Mouse (Mus musculus): ENCODE measurements around the gene Abcg4.
A peak's percentile ranks its signal among the peaks of the same experiment; 100 is the strongest.

Abcg4 gene

DNA sequence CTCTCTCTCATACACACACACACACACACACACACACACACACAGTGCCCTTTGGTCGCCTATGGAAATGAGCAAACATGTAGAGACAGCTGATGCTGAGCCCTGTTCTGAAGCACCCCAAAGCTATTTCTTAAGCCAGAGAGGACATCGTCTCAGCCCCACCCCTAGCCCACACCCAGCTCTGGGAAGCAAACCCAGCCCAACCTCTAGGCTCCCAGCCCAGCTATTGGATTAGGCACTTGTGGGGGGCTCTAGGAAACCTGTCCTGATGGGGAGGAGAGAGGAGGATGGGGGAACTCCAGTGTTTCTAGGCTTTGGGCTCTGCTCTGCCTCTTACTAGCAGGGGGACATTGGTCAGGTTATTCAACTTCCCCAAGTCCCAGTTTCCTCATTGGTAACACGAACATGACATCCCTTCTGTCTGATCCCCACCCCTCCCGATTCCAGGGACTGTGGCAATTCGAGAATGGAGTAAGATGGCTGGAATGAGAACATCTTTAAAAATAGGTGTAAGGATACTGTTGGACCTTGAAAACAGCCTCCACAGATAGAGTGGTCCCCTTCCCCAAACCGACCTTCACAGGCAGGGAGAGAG, 2.1 kb downstream of the Abcg4 start:
- DNase-seq (ENCODE audit: low read depth) = no peak

DNA sequence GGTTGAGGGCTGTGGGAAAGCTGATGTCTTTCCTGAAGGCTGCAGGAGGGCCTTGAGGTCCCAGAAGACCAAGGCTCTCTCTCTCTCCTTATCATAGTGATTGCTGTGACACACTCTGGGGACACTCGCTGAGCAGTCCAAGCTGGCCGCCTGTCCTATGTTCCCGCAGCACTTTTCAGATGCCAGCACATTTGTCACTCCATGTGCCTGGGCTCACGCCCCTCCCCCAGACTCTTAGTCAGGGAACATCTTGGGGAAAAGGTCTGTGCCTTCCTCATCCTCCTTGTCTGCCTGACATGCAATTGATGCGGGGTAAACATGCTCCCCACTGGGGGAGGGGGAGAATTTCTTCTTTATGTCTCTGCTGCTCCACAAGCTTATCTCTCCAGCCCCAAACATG, 5.2 kb downstream of the Abcg4 start:
- no peak for DNase-seq (ENCODE audit: low read depth)

DNA sequence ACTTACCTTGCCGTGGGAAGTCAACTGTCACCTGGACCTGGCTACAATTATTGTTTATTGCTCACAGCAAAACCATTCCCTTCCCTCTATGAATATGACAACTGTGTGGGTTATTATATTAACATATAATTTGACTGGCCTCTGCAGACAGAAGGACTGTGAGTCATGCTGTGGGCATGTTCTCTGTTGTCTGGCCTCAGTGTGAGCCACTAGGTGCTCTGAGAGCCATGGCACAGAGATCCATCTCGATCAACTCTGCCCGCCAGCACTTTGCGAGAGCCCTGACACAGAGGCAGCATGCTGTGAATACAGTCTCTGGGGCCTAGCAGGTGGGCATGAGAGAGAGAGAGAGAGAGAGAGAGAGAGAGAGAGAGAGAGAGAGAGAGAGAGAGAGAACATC, 18.4 kb downstream of the Abcg4 start:
- no peak for DNase-seq (ENCODE audit: low read depth)

DNA sequence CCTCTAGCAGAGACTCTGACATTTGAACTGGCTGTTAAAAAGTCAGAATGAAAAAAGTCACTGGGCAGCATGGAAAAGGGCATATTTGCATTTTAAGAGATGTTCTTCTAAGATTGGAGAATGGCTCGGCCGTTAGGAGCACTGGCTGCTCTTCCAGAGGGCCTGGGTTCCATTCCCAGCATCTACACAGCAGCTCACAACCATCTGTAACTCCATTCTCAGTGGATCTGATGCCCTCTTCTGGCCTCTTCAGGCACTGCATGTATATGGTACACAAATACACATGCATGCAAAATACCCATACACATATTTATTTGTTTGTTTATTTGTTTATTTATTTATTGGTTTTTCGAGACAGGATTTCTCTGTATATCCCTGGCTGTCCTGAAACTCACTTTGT, 19.3 kb downstream of the Abcg4 start:
- peak; percentile 80 for DNase-seq (ENCODE audit: low read depth)

DNA sequence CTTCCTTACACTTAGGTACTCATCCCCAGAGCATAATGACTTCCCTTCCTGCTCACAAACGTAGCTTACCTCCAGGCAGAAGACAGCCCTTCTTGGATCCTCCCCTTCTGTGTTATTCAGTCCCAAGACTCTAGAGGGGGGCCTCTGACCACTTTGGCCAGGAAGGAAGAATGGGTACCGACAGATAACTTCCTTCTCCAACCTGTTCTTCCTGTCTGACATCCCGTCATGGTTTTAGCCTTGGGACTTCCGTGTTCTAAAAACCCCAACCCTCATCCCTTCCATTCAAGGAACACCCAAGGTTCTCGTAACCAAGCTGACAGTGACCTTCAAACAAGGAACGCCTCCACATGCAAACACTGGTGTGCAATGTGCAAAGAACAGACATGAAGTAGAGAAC, 20.0 kb downstream of the Abcg4 start, which contains the start of gene Nlrx1:
Gene Nlrx1, minus strand, starts transcription at position 168 of the 400 bp plus-strand sequence.
- DNase-seq (ENCODE audit: low read depth) = no peak

DNA sequence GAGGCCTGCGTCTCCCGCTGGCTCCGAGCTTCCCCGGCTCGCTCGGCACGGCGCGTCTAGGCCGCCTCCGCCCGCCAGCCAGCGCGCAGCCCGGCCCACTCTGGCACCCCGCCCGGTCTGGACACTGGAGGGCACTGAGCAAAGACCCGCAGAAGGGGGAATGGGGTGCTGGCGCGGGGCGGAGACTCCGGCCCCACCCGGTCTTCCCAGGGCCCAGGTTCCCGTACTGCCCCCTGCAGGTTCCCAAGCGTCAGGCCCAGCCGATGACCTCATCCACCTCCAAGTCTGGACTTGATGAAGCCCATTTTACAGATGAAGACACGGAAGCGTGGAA, 20.4 kb downstream of the Abcg4 start:
- DNase-seq (ENCODE audit: low read depth) = peak; percentile 92

DNA sequence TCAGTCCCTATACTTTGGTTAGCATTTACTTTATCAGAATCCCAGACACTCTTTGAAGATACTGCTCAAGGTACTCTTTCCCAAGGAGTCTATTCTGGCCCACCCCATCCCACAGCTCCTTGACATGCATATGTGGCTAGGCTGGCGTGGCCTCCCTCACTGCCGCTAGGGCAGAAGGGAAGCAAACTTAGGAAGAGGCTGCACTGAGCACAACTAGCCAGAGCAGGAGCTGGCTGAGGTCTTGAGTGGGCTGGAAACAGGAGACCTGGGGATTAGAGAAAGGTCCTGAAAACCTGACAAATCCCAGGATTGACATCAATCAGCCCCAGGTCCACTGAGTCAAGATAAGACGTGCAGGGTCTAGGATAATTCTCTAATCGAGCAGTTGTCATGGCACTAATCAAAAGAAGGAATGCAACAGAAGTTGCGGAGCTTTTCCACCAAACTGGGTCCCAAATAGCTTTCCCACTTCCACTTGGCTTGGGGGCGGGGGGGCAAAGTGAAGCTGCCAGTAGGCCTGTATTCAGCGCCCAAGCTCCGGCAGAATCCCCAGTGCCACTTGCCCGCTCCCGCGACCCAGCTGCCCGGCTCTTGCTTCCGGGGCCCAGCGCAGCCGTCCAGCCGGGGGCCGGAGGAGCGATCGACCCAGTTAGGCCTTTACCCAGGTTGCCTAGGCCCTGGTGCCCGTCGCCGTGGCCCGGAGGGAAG, 20.9 kb downstream of the Abcg4 start:
- no peak for DNase-seq (ENCODE audit: low read depth)

DNA sequence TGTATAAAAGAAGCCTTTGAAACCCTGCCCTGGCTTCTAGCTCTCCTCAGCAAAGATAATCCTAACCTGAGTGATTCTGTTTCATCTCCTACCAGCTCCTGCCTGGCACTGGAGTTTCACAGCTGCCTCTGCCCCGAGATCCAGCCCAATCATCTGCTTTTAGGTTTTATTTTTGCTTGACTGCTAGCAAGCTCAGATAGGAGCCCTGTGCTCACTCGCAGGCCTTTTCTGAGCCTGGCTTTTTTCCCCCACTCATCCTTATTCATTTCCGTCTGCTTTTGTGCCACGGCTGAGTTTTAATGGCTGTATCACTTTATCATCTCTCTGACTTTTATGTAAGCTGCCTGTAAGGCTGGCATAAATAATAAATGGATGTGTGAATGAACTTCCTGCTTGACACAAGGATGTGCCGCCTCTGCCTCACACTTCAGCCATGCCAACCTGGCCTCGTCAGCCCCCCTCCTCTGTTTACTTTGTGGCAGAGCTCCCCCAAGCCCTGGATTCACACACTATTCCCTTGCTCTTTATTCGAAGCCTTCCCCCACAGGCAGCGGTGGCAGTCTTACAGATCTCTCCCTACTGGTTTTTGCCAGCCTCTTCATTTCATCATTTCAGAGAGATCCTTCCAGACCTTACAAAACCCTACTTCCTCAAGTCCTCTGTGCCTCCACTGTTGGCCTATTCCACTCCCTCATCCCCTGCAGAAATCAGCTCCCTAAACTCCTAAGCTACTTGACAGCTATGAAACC, 21.8 kb downstream of the Abcg4 start:
- DNase-seq (ENCODE audit: low read depth) = no peak

DNA sequence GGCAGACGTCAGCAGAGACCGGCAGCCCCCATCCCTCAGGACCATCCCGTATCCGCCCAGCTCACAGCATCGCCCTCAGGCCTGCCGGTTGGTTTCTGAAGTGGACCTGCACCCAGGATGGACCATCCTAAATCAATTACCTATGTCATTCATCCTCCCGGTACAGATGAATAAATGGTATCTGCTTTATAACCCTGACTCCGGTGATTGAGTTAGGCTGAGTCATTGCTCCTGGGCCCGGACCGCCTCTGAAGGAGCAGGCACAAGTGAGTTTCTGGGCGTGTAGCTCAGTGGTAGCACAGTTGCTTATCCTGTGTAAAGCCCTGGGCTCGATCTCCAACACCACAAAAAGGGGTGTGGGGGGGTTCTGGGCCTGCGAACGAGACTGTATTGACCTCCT, 27.0 kb downstream of the Abcg4 start:
- DNase-seq (ENCODE audit: low read depth) = no peak

DNA sequence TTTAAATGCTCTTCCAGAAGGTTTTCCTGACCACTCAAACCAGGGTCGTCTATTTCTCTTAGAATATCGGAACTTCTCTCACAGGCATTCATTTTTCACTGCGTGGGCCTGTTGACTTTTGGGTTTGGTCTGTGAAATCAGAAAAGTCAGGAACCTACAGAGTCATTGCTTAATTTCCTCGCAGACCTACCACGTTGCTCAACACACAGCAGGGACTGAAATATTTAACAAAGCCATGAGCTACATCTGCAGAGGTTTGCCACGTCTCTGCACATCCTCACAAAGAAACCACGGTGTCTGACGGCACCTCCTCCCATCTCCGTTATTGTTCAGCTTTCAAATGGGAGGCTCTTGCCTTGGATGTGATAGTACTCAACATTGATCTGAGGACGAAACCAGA, 29.4 kb downstream of the Abcg4 start:
- DNase-seq (ENCODE audit: low read depth) = no peak

DNA sequence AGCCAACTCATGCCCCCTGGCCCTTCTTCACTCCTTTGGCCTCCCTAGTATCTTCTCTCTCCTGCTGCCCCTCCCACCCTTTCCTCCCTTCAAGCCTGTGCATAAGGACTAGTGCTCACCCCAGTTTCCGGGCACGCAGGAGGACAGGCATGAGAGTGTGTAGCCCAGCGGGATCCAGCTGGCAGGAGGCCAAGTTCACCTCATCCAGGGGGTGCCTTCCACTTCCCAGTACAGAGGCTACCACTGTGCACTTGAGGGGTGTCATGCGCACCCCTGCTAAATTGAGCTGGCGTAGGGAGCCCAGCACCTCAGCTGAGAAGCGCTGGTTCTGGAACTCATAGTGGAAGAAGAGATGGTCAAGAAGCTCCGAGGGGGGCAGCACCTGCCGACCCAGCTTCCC, 32.2 kb downstream of the Abcg4 start:
- no peak for DNase-seq (ENCODE audit: low read depth)

DNA sequence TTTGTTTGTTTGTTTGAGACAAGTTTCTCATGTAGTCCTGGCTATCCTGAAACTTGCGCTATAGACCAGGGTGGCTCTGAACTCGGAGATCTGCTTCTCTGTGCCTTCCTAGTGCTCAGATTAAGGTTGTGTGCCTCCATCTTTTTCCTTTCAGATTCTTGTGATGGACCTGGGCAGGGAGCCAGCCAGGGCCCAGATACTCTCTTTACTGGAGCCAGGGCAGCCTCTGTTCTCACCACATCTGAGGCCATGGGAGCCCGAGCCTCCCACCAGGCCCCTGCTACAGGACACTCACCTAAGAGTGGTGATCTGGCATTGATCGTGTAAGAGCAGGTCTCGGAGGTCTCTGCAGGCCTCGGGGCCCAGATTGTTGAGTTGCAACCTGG, 33.3 kb downstream of the Abcg4 start:
- DNase-seq (ENCODE audit: low read depth) = no peak

DNA sequence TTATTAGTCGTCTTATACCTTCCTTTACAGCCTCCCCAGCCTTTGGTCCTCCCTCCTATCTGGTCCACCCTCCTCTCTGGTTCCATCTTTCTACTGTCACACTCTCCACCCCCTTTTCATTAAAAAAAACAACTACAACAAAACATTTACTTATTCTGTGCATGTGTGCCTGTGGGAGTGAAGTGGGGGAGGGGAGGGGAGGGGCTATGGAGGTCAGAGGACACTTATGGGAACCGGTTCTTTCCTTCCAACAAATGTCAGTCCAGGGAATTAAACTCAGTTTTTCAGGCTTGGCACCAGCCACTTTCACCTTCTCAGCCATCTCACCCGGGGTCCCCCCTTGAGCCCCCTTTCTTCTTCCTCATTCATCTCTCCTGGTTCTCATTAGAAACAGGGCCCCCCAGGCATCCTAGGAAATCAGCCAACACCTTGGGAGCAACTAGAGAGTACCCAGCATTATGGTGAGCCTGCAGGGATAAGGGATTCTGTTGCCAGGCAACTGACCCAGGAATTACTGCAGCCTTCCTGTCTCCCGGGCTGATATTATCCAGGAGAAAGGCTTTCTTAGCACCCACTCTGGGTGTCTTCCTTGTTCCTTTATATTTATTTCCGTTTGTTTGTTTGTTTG, 33.8 kb downstream of the Abcg4 start:
- no peak for DNase-seq (ENCODE audit: low read depth)

DNA sequence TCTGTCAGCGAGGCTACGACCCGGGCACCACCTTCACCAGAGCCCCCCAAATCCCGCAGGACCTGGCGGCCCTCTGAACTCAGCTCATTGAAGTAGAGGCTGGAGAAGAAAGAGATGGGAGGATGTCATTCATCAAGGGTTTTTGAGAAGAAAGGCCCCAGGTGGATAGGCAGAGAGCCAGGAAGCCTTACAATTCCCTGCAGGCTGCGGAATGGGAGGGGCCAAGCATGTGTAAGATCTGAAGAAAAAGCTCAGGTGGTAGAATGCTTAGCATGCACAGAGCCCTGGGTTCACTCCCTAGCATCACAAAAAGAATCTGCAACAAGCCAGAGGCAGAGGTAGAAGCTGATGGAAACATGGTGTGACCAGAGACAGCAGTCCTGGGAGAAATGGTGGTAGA, 35.0 kb downstream of the Abcg4 start:
- no peak for DNase-seq (ENCODE audit: low read depth)

DNA sequence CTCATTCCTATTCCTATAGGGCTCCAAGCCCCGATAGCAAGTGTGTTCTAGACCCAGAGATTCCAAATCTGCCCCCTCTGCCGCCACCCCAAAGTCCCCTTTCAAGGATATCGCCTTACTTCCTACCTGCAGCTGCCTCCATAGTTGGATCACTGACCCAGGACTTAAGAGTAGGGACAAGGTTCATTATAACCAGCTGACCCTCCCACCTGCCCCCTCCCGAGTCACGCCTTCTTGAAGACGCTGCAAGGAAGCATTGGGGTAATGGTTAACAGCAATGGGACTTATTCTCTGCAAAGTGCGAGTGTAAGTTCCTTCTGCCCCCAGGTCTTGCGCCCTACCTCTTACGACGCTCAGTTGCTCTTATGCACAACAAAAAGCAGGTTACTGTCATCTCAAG, 37.1 kb downstream of the Abcg4 start, which contains the start of gene Pdzd3:
Gene Pdzd3, minus strand, starts transcription at position 158 of the 400 bp plus-strand sequence.
- DNase-seq (ENCODE audit: low read depth) = no peak

DNA sequence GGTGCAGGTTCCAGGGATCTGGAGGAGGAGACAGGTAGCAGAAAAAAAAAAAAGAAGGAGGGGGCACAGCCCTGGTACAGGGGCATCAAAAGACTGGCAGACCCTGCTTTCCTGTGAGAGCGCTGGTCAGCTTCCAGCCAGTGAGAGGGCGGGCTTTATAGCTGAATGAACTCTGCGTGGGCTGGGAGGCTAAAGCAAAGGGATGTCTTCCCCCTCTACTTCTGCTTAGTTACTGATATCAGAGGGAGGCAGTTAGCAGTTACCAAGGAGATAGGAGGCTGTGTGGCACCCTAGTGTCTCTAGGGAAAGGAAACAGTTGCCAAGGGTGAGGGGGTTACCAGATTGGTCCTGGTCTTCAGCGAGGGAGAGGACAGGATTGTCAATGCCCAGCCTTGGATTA, 38.0 kb downstream of the Abcg4 start:
- no peak for DNase-seq (ENCODE audit: low read depth)

DNA sequence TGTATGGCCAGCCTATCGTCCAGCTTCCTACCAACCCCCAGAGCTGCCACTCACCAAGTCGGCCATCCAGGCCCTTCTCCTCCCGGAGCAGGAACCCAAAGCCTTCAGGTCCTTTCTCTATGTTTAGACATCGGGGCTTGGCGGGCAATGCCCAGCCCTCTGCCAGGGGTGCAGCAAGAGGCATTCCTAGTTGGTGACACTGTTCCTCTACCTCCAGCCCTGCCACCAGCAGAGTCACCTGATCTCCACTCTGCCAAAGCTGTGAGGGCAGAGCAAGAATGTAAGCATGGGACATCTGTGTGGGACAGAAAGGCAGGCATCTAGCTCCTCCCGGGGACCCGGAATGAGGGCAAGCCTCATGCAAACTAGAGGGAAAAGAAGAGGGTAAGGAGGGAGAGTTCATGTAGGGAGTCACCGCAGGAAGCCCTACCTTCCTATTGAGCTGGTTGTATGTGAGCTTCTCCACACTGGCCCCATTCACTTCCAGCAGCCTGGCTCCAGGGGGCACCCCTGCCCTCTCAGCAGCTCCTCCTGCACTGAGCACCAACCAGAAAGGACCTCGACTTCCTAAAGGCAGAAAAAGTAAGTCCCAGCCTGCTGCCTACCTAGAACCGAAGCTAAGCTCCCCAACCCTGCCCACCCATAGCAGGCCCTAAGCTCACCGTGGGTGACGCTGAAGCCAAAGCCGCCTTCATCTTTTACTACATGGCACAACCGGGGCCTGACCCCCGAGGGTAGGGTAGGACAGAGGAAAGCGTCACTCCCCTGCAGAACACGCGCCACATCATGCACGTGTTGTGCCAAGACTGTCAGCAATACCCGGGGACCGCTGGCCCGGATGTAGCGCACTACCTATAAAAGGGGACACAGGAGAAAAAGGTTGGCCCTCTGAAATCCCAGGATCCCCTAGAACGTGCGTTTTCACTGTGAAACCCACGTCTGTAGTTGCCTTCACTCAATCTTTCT, 39.0 kb downstream of the Abcg4 start:
- DNase-seq (ENCODE audit: low read depth) = peak; percentile 64

DNA sequence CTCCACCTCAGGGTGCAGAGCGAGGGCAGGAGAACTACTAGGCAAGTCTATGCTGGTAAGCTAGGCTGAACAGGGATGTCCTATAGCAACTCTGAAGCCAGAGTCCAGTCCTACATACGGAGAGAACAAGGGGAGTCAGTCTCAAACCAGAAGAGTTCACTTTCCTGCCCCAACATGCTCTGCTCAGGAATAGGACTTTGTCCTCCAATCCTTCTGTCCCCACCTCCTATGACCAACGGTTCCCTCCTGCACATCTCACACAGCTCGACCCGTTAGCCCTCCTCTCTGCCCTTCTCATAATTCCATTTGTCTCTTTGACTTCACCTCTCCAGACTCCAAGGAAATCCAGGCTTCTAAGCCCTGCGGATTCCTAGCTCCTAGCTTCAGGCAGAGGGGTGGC, 40.5 kb downstream of the Abcg4 start:
- no peak for DNase-seq (ENCODE audit: low read depth)

DNA sequence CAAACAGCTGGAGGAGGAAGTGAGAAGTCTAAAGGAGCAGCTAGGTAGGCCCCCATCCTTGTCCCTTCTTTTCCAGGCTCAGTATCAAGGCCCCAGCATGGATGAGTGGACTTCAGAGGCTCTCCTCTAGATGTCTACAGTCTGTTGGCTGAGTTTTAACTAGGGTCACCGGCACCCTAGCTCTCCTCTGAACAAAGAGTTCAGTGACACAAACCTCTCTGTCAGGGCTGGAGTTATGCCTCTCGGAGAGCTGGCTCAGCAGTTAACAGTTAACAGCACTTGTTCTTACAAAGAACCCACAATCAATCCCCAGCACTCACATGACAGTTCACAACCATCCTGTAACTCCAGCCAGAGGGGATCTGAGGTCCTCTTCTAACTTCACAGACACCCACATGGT, 44.8 kb downstream of the Abcg4 start:
- no peak for DNase-seq (ENCODE audit: low read depth)

DNA sequence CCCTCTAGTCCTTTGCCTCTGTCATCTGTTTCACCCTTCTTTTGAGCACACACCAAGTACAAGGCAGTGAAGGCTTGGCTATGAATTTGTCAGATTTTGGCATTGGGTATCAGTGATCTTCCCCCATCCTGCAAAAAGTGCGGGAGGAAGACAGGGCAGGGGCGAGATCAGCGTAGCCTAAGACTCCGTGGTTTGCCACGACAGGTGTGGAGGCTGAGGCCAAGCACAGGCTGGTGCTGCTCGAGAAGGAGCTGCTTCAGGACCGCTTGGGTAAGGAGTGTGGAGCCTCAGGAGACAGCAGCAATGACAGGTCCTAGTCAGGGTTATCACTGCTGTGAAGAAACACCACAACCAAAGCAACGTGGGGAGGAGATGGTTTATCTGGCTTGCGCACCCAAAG, 47.0 kb downstream of the Abcg4 start:
- DNase-seq (ENCODE audit: low read depth) = no peak

DNA sequence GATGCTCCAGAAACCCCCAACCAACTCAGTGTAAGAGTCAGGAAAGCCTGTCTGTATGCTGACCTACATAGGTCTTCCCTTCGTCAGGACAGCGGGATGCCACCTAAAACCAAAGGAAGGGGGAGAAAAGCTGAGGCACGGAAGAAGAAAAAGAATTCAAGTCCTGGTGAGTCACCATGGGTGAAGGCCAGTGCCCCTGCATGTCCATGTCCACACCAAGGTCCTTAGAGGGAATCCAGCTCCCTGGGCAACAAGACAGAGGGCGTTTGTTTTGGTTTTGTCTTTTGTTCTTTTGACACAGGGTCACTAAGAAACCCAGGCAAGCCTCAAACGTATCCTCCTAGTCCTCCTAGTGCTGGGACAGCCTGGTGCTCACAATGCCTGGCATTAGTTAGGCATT, 47.5 kb downstream of the Abcg4 start:
- DNase-seq (ENCODE audit: low read depth) = no peak

DNA sequence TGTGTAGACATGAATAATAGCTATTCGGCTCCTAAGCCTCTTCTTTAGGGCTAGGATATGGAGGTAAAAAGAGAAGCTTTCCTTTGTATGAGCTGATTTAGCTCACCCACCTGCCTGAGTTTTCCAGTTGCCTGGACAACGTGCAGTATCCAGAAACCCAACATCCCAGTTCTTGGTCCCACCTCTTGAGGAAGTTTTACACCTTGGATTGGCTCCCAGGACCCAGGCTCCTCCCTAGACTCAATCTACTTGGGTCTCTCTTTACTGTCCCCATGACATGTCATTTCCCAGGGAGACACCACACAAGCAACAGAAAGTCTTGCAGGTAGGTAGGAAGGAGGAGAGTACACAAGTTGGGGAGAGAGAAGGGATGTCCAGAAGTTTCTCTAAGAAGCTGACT, 48.0 kb downstream of the Abcg4 start, which contains the start of gene Ccdc153:
Gene Ccdc153, plus strand, starts transcription at position 278 of the 400 bp plus-strand sequence.
- DNase-seq (ENCODE audit: low read depth) = no peak
